Comparison of ENCODE assay signal across 8 mouse cellular contexts in genomic region chr12:8386451-8387011, GRCm38 (mm10).
DNase-seq lines count a peak whose midpoint lies in the region; ATAC-seq and TF ChIP-seq lines count a peak whose summit lies in the region.

No protein-coding gene starts in this region.

- WGBS in neural tube, embryonic 11.5 days = 63% methylated on average over 6 of the region's 6 CpGs
- 53% methylated on average over 6 of the region's 6 CpGs for WGBS in forebrain, embryonic 14.5 days
- WGBS in hindbrain, embryonic 14.5 days = 60% methylated on average over 6 of the region's 6 CpGs
- WGBS in liver, postnatal 0 days (ENCODE audit: insufficient replicate concordance) = 48% methylated on average over 6 of the region's 6 CpGs

- H3K27me3 ChIP-seq in neural tube, embryonic 11.5 days (ENCODE audit: control insufficient read depth, insufficient read depth, low read length) = no peaks in the 10 kb centered on the region
- H3K27me3 ChIP-seq in forebrain, embryonic 14.5 days (replicated peaks; ENCODE audit: control insufficient read depth, insufficient read depth, low read length) = no peaks in the 10 kb centered on the region
- H3K27me3 ChIP-seq in hindbrain, embryonic 14.5 days (ENCODE audit: control insufficient read depth, insufficient read depth, low read length) = no peaks in the 10 kb centered on the region
- H3K27me3 ChIP-seq in liver, postnatal 0 days (ENCODE audit: insufficient read depth, low read length) = no peaks in the 10 kb centered on the region

- peak; percentile 58 for DNase-seq in neural tube, embryonic 11.5 days (ENCODE audit: low spot score)
- no peak for DNase-seq in neural tube, embryonic 10.5 days (ENCODE audit: extremely low spot score, low spot score)
- peak; percentile 13 for DNase-seq in forebrain, embryonic 14.5 days (ENCODE audit: low spot score)
- DNase-seq in hindbrain, embryonic 14.5 days (ENCODE audit: low spot score) = no peak
- DNase-seq in liver, postnatal 0 days = peak; percentile 24
- DNase-seq in thymus, postnatal 25 days = no peak
- DNase-seq in frontal cortex, postnatal 14 days (ENCODE audit: low spot score in 2 of 2) = no peak
- no peak for DNase-seq in cerebellum, postnatal 14 days

- no peak overlapping the region for H3K4me2 ChIP-seq in neural tube, embryonic 11.5 days (ENCODE audit: low read depth)
- no peak overlapping the region for H3K4me2 ChIP-seq in forebrain, embryonic 14.5 days (ENCODE audit: low read length)
- no peak overlapping the region for H3K4me2 ChIP-seq in hindbrain, embryonic 14.5 days (replicated peaks)
- H3K4me2 ChIP-seq in liver, postnatal 0 days (ENCODE audit: low read depth, low read length) = no peak overlapping the region

- H3K36me3 ChIP-seq in neural tube, embryonic 11.5 days (ENCODE audit: control insufficient read depth, insufficient read depth, low read length) = no peaks in the 10 kb centered on the region
- no peaks in the 10 kb centered on the region for H3K36me3 ChIP-seq in forebrain, embryonic 14.5 days (ENCODE audit: control insufficient read depth, insufficient read depth, low read length)
- H3K36me3 ChIP-seq in hindbrain, embryonic 14.5 days (replicated peaks; ENCODE audit: control insufficient read depth, insufficient read depth) = no peaks in the 10 kb centered on the region
- no peaks in the 10 kb centered on the region for H3K36me3 ChIP-seq in liver, postnatal 0 days (replicated peaks; ENCODE audit: insufficient read depth, low read length)

- H3K27ac ChIP-seq in neural tube, embryonic 11.5 days (ENCODE audit: low read depth, low read length) = peak overlapping the region; percentile 35; the same call in 1 of the 2 replicates
- H3K27ac ChIP-seq in forebrain, embryonic 14.5 days (ENCODE audit: low read depth, low read length) = no peak overlapping the region
- no peak overlapping the region for H3K27ac ChIP-seq in hindbrain, embryonic 14.5 days
- H3K27ac ChIP-seq in liver, postnatal 0 days (ENCODE audit: low read depth) = peak overlapping the region; percentile 55

- peak; percentile 49; the same call in 1 of the 2 replicates for TF ChIP-seq EP300 in liver, postnatal 0 days (IDR thresholded peaks at IDR 0.05; ENCODE audit: low read depth)

- no peak overlapping the region for H3K9ac ChIP-seq in neural tube, embryonic 11.5 days (ENCODE audit: low read length)
- H3K9ac ChIP-seq in forebrain, embryonic 14.5 days (ENCODE audit: low read length) = no peak overlapping the region
- H3K9ac ChIP-seq in hindbrain, embryonic 14.5 days = no peak overlapping the region
- H3K9ac ChIP-seq in liver, postnatal 0 days (replicated peaks) = no peak overlapping the region

- H3K9me3 ChIP-seq in neural tube, embryonic 11.5 days (ENCODE audit: control insufficient read depth, low read length) = no peaks in the 10 kb centered on the region
- H3K9me3 ChIP-seq in forebrain, embryonic 14.5 days (replicated peaks; ENCODE audit: control insufficient read depth, low read length) = no peaks in the 10 kb centered on the region
- H3K9me3 ChIP-seq in hindbrain, embryonic 14.5 days (ENCODE audit: control insufficient read depth, low read length) = no peaks in the 10 kb centered on the region
- no peaks in the 10 kb centered on the region for H3K9me3 ChIP-seq in liver, postnatal 0 days (ENCODE audit: low read length)

- no peak for TF ChIP-seq CTCF in liver, postnatal 0 days (IDR thresholded peaks at IDR 0.05; ENCODE audit: low read depth)

- H3K4me3 ChIP-seq in neural tube, embryonic 11.5 days (ENCODE audit: low read depth, low read length) = no peak overlapping the region
- H3K4me3 ChIP-seq in forebrain, embryonic 14.5 days (ENCODE audit: low read depth, low read length) = no peak overlapping the region
- no peak overlapping the region for H3K4me3 ChIP-seq in hindbrain, embryonic 14.5 days (replicated peaks; ENCODE audit: low read length)
- H3K4me3 ChIP-seq in liver, postnatal 0 days (ENCODE audit: low read depth, low read length) = no peak overlapping the region

- H3K4me1 ChIP-seq in neural tube, embryonic 11.5 days (ENCODE audit: control insufficient read depth, insufficient read depth, low read length) = no peaks in the 10 kb centered on the region
- no peaks in the 10 kb centered on the region for H3K4me1 ChIP-seq in forebrain, embryonic 14.5 days (ENCODE audit: control insufficient read depth, insufficient read depth, low read length)
- H3K4me1 ChIP-seq in hindbrain, embryonic 14.5 days (replicated peaks; ENCODE audit: control insufficient read depth, insufficient read depth, low read length) = no peaks in the 10 kb centered on the region
- no peaks in the 10 kb centered on the region; the same call in 1 of the 2 replicates for H3K4me1 ChIP-seq in liver, postnatal 0 days (ENCODE audit: insufficient read depth)

- peak; percentile 35; the same call in 1 of the 2 replicates for ATAC-seq in neural tube, embryonic 11.5 days (ENCODE audit: insufficient read depth, low FRiP score, low TSS enrichment)
- ATAC-seq in forebrain, embryonic 14.5 days = peak; percentile 34; the same call in 1 of the 2 replicates
- ATAC-seq in hindbrain, embryonic 14.5 days (ENCODE audit: low FRiP score) = peak; percentile 54; the same call in 1 of the 2 replicates
- ATAC-seq in liver, postnatal 0 days = peak; percentile 82

Comparison
In these comparisons a context has a peak if more than half of its experiments do, and no peak if none do; other contexts are left out.
1. DNase-seq: peak in neural tube, embryonic 11.5 days (single experiment), forebrain, embryonic 14.5 days (single experiment) and liver, postnatal 0 days (single experiment); none in neural tube, embryonic 10.5 days (single experiment), hindbrain, embryonic 14.5 days (single experiment), thymus, postnatal 25 days (single experiment), frontal cortex, postnatal 14 days (0 of 2) and cerebellum, postnatal 14 days (0 of 2).
2. H3K27ac ChIP-seq: peak in neural tube, embryonic 11.5 days (single experiment) and liver, postnatal 0 days (single experiment); none in forebrain, embryonic 14.5 days (single experiment) and hindbrain, embryonic 14.5 days (single experiment).
3. Peak in every context shown above with its lines, with median percentiles within 50 percentile points of each other: ATAC-seq.